Mouse (Mus musculus): Measurements from ENCODE around the gene Ugt1a6b.

- TF ChIP-seq POLR2A (IDR thresholded peaks at IDR 0.05; ENCODE audit: low read depth, low read length) = no peak
- no peak for TF ChIP-seq CTCF (IDR thresholded peaks at IDR 0.05; ENCODE audit: extremely low read depth, insufficient read depth, insufficient read length, insufficient replicate concordance)
Observed at GRCm38 (mm10) chr1:88086125-88086524, 16.9 kb upstream of the Ugt1a6b start.

Data from spleen, adult 2 months (tissue).